Mouse (Mus musculus) midbrain, embryonic 12.5 days (tissue): ENCODE measurements at regions not wholly inside any gene's neighbourhood (a gene's known extent, or its start where the extent isn't known, plus 50 kb on each side); places are given as distances from the start of the nearest gene placed in this dataset.
"Not testable (repeated sequence)": the region's sequence is repeated elsewhere in the genome, so short reads cannot be mapped to it uniquely, and the experiment has no call there.

ENCODE experiments used
- ATAC-seq: fragments of 200-750 bp; cut with Nextera tagmentation; 2 replicates; pipeline ENCODE4 v1.8.0; 2017; ENCODE audit warnings: low read depth, moderate TSS enrichment, moderate library complexity; ENCODE audit not compliant: low FRiP score
- H3K27ac ChIP-seq: fragments of 300-500 bp; sonication (generic); replicated peaks from 2 replicates; pipeline ENCODE4 v1.5.1; 2016; ENCODE audit warnings: mild to moderate bottlenecking
- H3K27me3 ChIP-seq: fragments of 300-500 bp; sonication (generic); 2 replicates; pipeline ENCODE4 v1.6.1; 2016; ENCODE audit warnings: mild to moderate bottlenecking
- H3K36me3 ChIP-seq: fragments of 300-500 bp; sonication (generic); 2 replicates; pipeline ENCODE4 v1.6.1; 2016
- H3K4me1 ChIP-seq: fragments of 300-500 bp; sonication (generic); 2 replicates; pipeline ENCODE4 v1.6.1; 2016
- H3K4me2 ChIP-seq: fragments of 300-500 bp; sonication (generic); replicated peaks from 2 replicates; pipeline ENCODE4 v1.6.1; 2016; ENCODE audit warnings: mild to moderate bottlenecking, moderate library complexity
- H3K4me3 ChIP-seq: fragments of 300-500 bp; sonication (generic); 2 replicates; pipeline ENCODE4 v1.5.1; 2016; ENCODE audit warnings: mild to moderate bottlenecking
- H3K9ac ChIP-seq: fragments of 300-500 bp; sonication (generic); replicated peaks from 2 replicates; pipeline ENCODE4 v1.6.1; 2016; ENCODE audit warnings: mild to moderate bottlenecking, moderate library complexity
- H3K9me3 ChIP-seq: fragments of 300-500 bp; sonication (generic); 2 replicates; pipeline ENCODE4 v1.6.1; 2016; ENCODE audit warnings: mild to moderate bottlenecking
- WGBS: fragments of 180-500 bp; shearing (Covaris S2); methylation state at CpG from one replicate; pipeline ENCODE4 v1.1.7; 2016; 5-methylcytosine and 5-hydroxymethylcytosine counted together

DNA sequence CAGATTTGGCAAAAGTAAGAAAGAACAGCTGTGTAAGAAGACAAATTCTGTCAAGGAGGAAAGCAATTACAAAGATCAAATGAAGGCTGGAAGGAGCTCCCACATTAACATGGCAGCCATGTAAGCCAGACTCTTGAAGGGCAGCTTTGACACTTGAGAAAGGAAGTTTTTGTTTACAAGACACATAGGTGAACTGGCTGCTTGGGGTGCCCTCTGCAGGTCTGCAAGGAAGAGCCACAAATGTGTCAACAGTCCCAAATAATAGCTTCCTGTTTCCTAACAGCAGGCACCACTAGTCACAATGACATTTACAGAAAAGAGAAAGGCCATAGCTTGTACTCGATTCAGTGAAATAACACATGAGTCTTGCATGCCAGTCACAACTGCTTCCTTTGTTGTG lies 256.6 kb upstream of the Olfr1507 start:
- 81% methylated on average over 1 of the region's 1 CpGs for WGBS
- not testable (repeated sequence) for H3K9me3 ChIP-seq, H3K27ac ChIP-seq, H3K36me3 ChIP-seq, H3K9ac ChIP-seq, H3K4me1 ChIP-seq, H3K4me2 ChIP-seq, H3K27me3 ChIP-seq, ATAC-seq, H3K4me3 ChIP-seq

DNA sequence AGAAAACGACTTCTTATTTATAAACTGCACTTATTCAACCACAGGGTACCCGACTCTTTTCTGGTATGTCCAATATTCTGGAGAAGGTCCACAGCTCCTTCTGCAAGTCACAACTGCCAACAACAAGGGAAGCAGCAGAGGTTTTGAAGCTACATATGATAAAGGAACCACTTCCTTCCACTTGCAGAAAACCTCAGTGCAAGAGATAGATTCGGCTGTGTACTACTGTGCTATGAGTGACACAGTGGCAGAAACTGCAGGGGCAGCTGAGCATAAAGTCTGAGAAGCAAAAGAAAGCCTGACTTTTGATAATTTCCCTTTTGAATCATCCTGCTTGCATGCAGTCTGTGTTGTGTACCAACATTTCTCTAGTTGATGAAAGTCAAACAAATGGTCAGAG lies 231.1 kb upstream of the Olfr1507 start:
- not testable (repeated sequence) for H3K27me3 ChIP-seq, H3K4me1 ChIP-seq, H3K4me2 ChIP-seq, H3K9ac ChIP-seq, H3K4me3 ChIP-seq, H3K36me3 ChIP-seq, H3K27ac ChIP-seq, ATAC-seq, H3K9me3 ChIP-seq
- WGBS, result 73% methylated on average over 3 of the region's 3 CpGs

DNA sequence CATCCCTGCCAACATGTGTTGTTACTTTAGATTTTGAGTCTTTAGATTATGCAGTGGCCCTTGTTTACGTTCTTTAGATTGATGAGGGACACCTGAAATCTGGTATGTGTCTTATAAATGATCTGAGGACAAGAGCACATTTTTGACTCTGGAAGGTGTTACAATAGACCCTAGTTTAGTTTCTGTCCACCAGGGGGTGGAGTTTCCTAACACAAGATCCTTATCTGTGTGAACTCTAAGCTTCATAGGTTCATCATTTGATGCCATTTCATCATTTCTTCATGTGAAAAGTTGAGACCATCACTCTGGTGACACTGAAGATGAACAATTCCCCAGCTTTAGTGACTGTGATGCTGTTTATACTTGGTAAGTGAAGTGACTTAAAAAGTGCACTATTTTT lies 229.4 kb upstream of the Olfr1507 start:
- not testable (repeated sequence) for H3K9me3 ChIP-seq, H3K27me3 ChIP-seq, H3K9ac ChIP-seq, H3K36me3 ChIP-seq, H3K4me1 ChIP-seq, H3K4me2 ChIP-seq, H3K27ac ChIP-seq, ATAC-seq, H3K4me3 ChIP-seq
- 82% methylated on average over 1 of the region's 1 CpGs for WGBS

DNA sequence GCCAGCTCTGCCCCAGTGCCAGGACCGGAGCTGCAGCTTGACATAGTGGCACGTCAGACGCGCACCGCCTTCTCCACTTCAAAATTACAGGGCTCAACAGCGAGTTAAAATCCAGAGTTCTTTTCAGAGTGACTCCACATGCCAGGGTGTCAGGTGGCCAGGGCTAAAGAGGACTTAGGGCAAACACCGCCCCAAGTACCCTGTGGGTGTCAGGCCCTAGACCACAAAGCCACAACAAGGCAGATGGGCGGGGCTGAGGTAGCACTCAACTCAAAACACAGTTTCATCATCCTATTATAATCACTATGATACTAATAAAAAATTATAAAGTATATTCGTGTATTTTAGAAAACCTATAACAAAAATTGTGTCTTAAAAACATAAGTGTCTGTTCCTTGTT lies 225.1 kb upstream of the Olfr1507 start:
- 87% methylated on average over 9 of the region's 9 CpGs for WGBS

DNA sequence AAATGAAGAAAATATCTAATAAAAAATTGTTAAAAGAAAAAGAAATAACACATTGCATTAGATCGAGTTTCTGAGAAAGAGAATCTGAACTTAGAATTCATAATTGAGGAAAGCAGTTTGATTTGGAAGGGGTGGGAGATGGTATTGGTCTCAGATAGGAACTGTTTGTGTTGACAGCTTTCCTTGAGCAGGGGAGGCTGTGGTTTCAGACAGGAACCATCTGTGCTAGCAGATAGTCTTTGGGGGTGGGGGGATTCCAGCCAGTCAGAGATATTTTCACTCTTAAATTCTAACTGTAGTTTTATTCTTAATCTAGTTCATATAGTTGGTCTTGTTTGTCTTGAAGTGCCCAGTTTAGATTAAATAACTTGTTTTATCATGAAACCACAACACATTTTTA lies 205.3 kb upstream of the Olfr1507 start:
- not testable (repeated sequence) for H3K27ac ChIP-seq, H3K36me3 ChIP-seq, H3K4me2 ChIP-seq, H3K4me1 ChIP-seq, H3K4me3 ChIP-seq, H3K9ac ChIP-seq, ATAC-seq, H3K27me3 ChIP-seq, H3K9me3 ChIP-seq
- whole genome bisulfite sequencing, result 89% methylated on average over 1 of the region's 1 CpGs

More for the DNA sequence above, 225.1 kb upstream of the Olfr1507 start:
- Histone ChIP-seq H3K4me2 (no peak overlapping the region), H3K4me3 (no peak overlapping the region), H3K27me3 (no peaks in the 10 kb centered on the region), H3K36me3 (no peaks in the 10 kb centered on the region), H3K27ac (no peak overlapping the region), H3K9ac (no peak overlapping the region), H3K9me3 (peaks cover 6% of the 10 kb centered on the region; the same call in 1 of the 2 replicates), H3K4me1 (no peaks in the 10 kb centered on the region)
- ATAC-seq, result no peak

DNA sequence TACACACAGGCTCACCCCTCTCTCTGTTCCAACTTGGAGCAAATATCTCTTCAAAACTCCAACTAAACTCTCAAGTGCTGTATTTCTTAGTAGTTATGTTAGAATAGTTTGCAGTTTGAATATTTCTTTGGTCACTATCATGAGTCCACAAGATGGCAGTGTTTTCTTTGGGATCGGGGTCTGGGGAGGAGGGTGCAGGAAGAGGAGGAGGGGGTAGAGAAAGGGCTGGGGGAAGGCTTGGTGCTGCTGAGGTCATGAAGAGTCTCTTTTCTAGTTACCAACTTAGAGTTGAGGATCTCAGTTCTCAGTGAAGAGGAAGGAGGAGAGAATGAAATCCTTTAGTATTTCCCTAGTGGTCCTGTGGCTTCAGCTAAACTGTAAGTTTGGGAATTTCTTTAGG lies 188.1 kb upstream of the Olfr1507 start:
- H3K27me3 ChIP-seq, H3K27ac ChIP-seq, H3K4me1 ChIP-seq, H3K9ac ChIP-seq, H3K9me3 ChIP-seq, H3K36me3 ChIP-seq, H3K4me2 ChIP-seq, ATAC-seq, H3K4me3 ChIP-seq: not testable (repeated sequence)
- no CpG with 5 or more reads among the region's 1 CpGs for WGBS

DNA sequence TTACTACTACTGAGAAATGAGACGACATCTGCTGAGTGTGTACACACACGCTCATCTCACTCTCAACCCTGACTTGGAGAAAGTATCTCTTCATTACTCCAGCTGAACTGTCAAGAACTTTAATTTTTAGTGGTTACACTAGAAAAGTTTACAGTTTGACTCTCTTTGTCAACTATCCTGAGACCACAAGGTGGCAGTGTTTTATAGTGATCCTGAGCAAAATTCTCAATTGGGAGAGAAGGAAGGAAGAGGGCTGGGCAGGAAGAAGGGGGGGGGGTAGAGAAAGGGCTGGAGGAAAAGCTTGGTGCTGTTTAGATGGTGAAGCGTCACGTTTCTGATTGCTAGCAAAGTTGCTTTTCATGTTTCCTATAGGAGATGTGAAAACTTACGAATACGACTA lies 158.8 kb upstream of the Olfr1507 start:
- H3K27me3 ChIP-seq, result no peaks in the 10 kb centered on the region
- ATAC-seq, result no peak
- 74% methylated on average over 6 of the region's 6 CpGs for WGBS
- no peaks in the 10 kb centered on the region for H3K36me3 ChIP-seq
- peaks cover 10% of the 10 kb centered on the region; the same call in 1 of the 2 replicates for H3K9me3 ChIP-seq
- H3K4me1 ChIP-seq, result no peaks in the 10 kb centered on the region
- H3K27ac ChIP-seq, result no peak overlapping the region
- no peak overlapping the region for H3K4me2 ChIP-seq
- no peak overlapping the region for H3K4me3 ChIP-seq
- H3K9ac ChIP-seq, result no peak overlapping the region

DNA sequence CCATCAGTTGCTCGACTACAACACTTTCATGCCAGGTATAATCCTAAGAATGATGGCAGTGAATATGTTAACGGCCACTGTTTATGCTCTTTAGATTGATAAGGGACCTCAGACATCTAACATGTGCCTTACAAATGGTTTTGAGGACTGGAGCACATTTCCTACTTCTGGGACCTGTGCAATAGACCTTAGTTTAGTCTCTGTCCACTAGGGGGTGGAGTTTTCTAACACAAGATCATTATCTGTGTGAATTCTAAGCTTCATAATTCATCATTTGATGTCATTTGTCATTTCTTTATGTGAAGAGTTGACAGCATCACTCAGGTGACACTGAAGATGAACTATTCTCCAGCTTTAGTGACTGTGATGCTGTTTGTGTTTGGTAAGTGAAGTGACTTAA lies 142.6 kb upstream of the Olfr1507 start:
- Histone ChIP-seq H3K4me2 (no peak overlapping the region), H3K9me3 (0 out of 2 replicates have a peak, but pooled peaks cover 12% of the 10 kb centered on the region), H3K4me1 (no peaks in the 10 kb centered on the region), H3K27me3 (no peaks in the 10 kb centered on the region), H3K36me3 (no peaks in the 10 kb centered on the region), H3K27ac (no peak overlapping the region), H3K4me3 (no peak overlapping the region), H3K9ac (no peak overlapping the region)
- no peak for ATAC-seq
- 70% methylated on average over 2 of the region's 2 CpGs for WGBS

DNA sequence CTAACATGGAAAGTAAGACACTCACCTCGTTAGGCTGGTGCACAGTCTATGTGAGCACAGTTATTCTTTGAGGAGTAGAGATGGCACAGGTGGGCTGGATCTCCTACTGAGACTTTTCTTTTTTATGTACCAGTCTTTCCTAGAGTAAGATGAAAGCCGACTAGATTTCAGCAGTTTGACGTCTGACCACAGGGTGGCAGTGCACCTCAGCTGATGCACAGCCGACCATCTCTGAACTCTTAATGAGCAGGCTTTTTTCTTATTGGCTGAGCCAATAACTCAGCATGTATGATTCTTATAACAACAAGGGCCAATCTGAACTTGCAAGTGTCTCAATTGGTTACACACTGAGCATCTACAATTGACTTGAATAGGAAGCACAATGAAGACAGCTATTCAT lies 126.6 kb upstream of the Olfr1507 start:
- 37% methylated on average over 4 of the region's 4 CpGs for WGBS
- H3K4me1 ChIP-seq, result no peaks in the 10 kb centered on the region
- peaks cover 8% of the 10 kb centered on the region; the same call in 1 of the 2 replicates for H3K9me3 ChIP-seq
- no peak overlapping the region for H3K4me2 ChIP-seq
- H3K36me3 ChIP-seq, result no peaks in the 10 kb centered on the region
- H3K27me3 ChIP-seq, result no peaks in the 10 kb centered on the region
- H3K9ac ChIP-seq, result no peak overlapping the region
- ATAC-seq, result no peak
- H3K4me3 ChIP-seq, result no peak overlapping the region
- no peak overlapping the region for H3K27ac ChIP-seq

DNA sequence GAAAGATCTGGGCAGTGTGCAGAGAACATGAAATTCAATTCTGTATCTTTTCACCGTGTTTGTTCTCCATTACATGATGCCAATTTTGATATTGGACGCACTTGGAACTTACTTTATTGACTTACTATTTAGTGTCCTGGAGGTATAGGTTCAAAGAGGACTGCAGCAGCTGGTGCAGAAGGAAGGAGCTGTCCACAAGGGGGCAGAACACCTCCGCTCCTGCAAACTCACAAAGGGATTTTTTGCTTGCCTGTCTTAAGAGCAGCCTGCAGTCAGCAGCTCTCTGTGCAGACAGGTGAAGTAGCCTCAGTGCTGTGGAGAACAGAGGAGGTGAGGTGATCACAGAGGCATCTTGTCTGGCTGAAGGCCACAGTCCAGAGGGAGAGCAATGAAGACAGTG lies 84.8 kb upstream of the Olfr1507 start:
- no peak for ATAC-seq
- 53% methylated on average over 3 of the region's 3 CpGs for WGBS
- Histone ChIP-seq H3K9ac (no peak overlapping the region), H3K36me3 (no peaks in the 10 kb centered on the region), H3K4me1 (no peaks in the 10 kb centered on the region), H3K9me3 (peaks cover 7% of the 10 kb centered on the region; the same call in 1 of the 2 replicates), H3K4me2 (no peak overlapping the region), H3K27ac (no peak overlapping the region), H3K27me3 (no peaks in the 10 kb centered on the region), H3K4me3 (no peak overlapping the region)

DNA sequence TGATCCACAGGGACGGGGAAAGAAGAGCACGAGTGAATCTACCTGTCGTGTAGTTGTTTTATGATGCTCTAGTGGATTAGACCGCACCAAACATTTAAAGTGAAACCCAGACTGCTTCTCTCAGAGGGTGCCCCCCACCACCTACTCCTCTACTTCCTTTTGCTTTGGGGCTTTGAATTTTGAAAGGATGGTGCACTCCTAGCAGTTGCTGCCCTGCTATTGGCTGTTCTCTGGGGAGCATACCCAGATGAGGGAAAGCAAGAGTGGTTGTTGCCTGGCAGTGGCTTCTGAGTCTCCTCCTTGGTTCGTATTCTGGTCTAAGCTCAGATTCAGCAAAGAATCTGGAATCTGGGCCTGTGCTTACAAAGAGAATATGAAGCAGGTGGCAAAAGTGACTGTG lies 71.4 kb upstream of the Olfr1507 start:
- H3K36me3 ChIP-seq, result no peaks in the 10 kb centered on the region
- ATAC-seq, result no peak
- peaks cover 9% of the 10 kb centered on the region; the same call in 1 of the 2 replicates for H3K9me3 ChIP-seq
- no peak overlapping the region for H3K9ac ChIP-seq
- no peaks in the 10 kb centered on the region for H3K27me3 ChIP-seq
- no peaks in the 10 kb centered on the region for H3K4me1 ChIP-seq
- no peak overlapping the region for H3K4me2 ChIP-seq
- 85% methylated on average over 5 of the region's 5 CpGs for WGBS
- H3K27ac ChIP-seq, result no peak overlapping the region
- H3K4me3 ChIP-seq, result no peak overlapping the region

DNA sequence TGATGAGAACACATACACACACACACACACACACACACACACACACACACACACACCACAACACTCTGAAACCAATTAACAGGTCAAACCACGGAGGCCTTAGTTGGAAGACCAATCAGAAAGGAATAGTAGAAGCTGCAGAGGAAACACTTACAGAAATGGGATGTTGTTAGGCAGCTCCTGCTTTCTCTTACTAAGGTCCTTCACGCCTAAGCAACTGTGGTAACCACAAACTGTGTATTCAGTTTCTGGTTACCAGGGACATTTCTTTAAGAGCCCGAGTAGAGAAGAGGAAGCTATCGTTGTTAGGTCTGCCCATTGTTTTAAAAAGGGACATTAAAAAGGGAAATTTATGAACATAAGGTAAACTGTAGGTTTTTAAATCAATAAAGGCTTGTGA lies 70.1 kb upstream of the Olfr1507 start:
- WGBS, result 81% methylated on average over 4 of the region's 4 CpGs

DNA sequence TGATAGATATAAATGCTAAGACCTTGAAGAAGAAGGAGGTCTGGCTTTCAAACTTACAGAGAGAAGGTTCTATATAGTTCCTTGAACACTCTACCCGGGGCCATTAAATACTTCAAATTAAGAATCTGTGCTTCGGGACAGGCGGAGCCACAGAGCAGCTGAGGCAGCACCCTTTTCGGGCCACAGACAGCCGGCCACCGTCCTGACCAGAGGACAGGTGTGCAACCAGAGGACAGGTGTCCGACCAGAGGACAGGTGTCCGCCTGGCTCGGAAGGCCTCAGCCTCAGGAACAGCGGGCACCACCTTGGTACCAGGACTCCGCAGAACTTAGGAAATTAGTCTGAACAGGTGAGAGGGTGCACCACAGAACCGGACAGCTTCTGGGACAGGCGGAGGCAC lies 60.8 kb upstream of the Olfr1507 start:
- not testable (repeated sequence) for ATAC-seq
- 93% methylated on average over 13 of the region's 13 CpGs for WGBS

More for the DNA sequence above, 70.1 kb upstream of the Olfr1507 start:
- no peaks in the 10 kb centered on the region for H3K36me3 ChIP-seq
- no peak overlapping the region for H3K4me2 ChIP-seq
- no peak for ATAC-seq
- H3K27me3 ChIP-seq, result no peaks in the 10 kb centered on the region
- H3K4me1 ChIP-seq, result no peaks in the 10 kb centered on the region
- no peak overlapping the region for H3K27ac ChIP-seq
- no peak overlapping the region for H3K9ac ChIP-seq
- H3K9me3 ChIP-seq, result peaks cover 9% of the 10 kb centered on the region; the same call in 1 of the 2 replicates
- no peak overlapping the region for H3K4me3 ChIP-seq

More for the DNA sequence above, 60.8 kb upstream of the Olfr1507 start:
- H3K27ac ChIP-seq, H3K27me3 ChIP-seq, H3K36me3 ChIP-seq, H3K9ac ChIP-seq, H3K4me1 ChIP-seq, H3K4me3 ChIP-seq, H3K9me3 ChIP-seq, H3K4me2 ChIP-seq: not testable (repeated sequence)
